Mouse (Mus musculus): Measurements from ENCODE around the gene Prkce.

GRCm38 (mm10) chr17:86549128-86549527 is 381.5 kb downstream of the Prkce start:
- no peak for TF ChIP-seq POLR2A (IDR thresholded peaks at IDR 0.05; ENCODE audit: insufficient read depth, low read depth, low read length)
- no peak for TF ChIP-seq CTCF (IDR thresholded peaks at IDR 0.05; ENCODE audit: insufficient read depth, low read depth, low read length)
